Mouse (Mus musculus): ENCODE data around the gene Gzmn. TPM values are rescaled to one million over a fixed set of nuclear protein-coding genes. Genes with fewer than 3 reads are reported as not detected.

Gene Gzmn
- polyA plus RNA-seq, 1 experiment, result 0.07 TPM

- H3K4me3 ChIP-seq, result no peak overlapping the region
- H3K4me2 ChIP-seq (ENCODE audit: low read depth), result no peak overlapping the region
- no peaks in the 10 kb centered on the region for H3K36me3 ChIP-seq (ENCODE audit: control insufficient read depth, insufficient read depth)
- H3K27me3 ChIP-seq (ENCODE audit: control insufficient read depth, insufficient read depth, insufficient read length), result no peaks in the 10 kb centered on the region
- no peak overlapping the region for H3ac ChIP-seq (ENCODE audit: control insufficient read depth, insufficient read length)
- TF ChIP-seq REST (IDR thresholded peaks at IDR 0.05; ENCODE audit: insufficient read depth, insufficient read length) (no peak), SRF (IDR thresholded peaks at IDR 0.05; ENCODE audit: control insufficient read depth, insufficient read length, low read depth) (no peak), MYOG (IDR thresholded peaks at IDR 0.05; ENCODE audit: control insufficient read depth in 1 of 3, insufficient read depth in 1 of 3, insufficient read length in 2 of 3, low read depth in 2 of 3) (no peak), TCF12 (IDR thresholded peaks at IDR 0.05; ENCODE audit: insufficient read depth, poor library complexity, severe bottlenecking) (no peak), POLR2A (IDR thresholded peaks at IDR 0.05; ENCODE audit: insufficient read length, low read depth) (no peak), USF1 (IDR thresholded peaks at IDR 0.05; ENCODE audit: low read depth) (no peak), MYOD1 (IDR thresholded peaks at IDR 0.05; ENCODE audit: control insufficient read depth in 1 of 3, insufficient read length in 2 of 3, low read depth in 2 of 3) (no peak), CEBPB (IDR thresholded peaks at IDR 0.05; ENCODE audit: insufficient read depth, poor library complexity, severe bottlenecking) (no peak)
- no peaks in the 10 kb centered on the region for H3K79me2 ChIP-seq (ENCODE audit: control insufficient read depth, insufficient read depth)
Measured at GRCm38 (mm10) chr14:56128341-56128740, 46.1 kb downstream of the Gzmn start.

- no peak for TF ChIP-seq TCF3 (IDR thresholded peaks at IDR 0.05; ENCODE audit: insufficient read length, low read depth)
- no peak for TF ChIP-seq MAX (IDR thresholded peaks at IDR 0.05; ENCODE audit: low read depth)
- no peak for TF ChIP-seq E2F4 (IDR thresholded peaks at IDR 0.05; ENCODE audit: insufficient read depth)
- no peak for TF ChIP-seq POLR2AphosphoS2 (IDR thresholded peaks at IDR 0.05; ENCODE audit: insufficient read length, low read depth)
- TF ChIP-seq CEBPB (IDR thresholded peaks at IDR 0.05; ENCODE audit: insufficient read depth, poor library complexity, severe bottlenecking), result no peak
- TF ChIP-seq USF1 (IDR thresholded peaks at IDR 0.05; ENCODE audit: low read depth), result no peak
- no peak for TF ChIP-seq MYOD1 (IDR thresholded peaks at IDR 0.05; ENCODE audit: control insufficient read depth in 1 of 3, insufficient read length in 2 of 3, low read depth in 2 of 3)
- no peak for TF ChIP-seq REST (IDR thresholded peaks at IDR 0.05; ENCODE audit: insufficient read depth, insufficient read length)
- TF ChIP-seq SRF (IDR thresholded peaks at IDR 0.05; ENCODE audit: control insufficient read depth, insufficient read length, low read depth), result no peak
- TF ChIP-seq POLR2A (IDR thresholded peaks at IDR 0.05; ENCODE audit: insufficient read length, low read depth), result no peak
- TF ChIP-seq TCF12 (IDR thresholded peaks at IDR 0.05; ENCODE audit: insufficient read depth, poor library complexity, severe bottlenecking), result no peak
- TF ChIP-seq MYOG (IDR thresholded peaks at IDR 0.05; ENCODE audit: control insufficient read depth in 1 of 3, insufficient read depth in 1 of 3, insufficient read length in 2 of 3, low read depth in 2 of 3), result no peak
- H3K27me3 ChIP-seq (ENCODE audit: control insufficient read depth, insufficient read depth, insufficient read length), result no peaks in the 10 kb centered on the region
- H3K36me3 ChIP-seq (ENCODE audit: control insufficient read depth, insufficient read depth), result no peaks in the 10 kb centered on the region
- no peaks in the 10 kb centered on the region for H3K79me2 ChIP-seq (ENCODE audit: control insufficient read depth, insufficient read depth)
- no peak overlapping the region for H3K4me3 ChIP-seq
- no peak overlapping the region for H3ac ChIP-seq (ENCODE audit: control insufficient read depth, insufficient read length)
- H3K4me2 ChIP-seq (ENCODE audit: low read depth), result no peak overlapping the region
Measured at GRCm38 (mm10) chr14:56123516-56123915, 50.9 kb downstream of the Gzmn start.

GRCm38 (mm10) chr14:56120525-56120924 is 53.9 kb downstream of the Gzmn start, which contains the start of gene Gzme:
Gene Gzme, minus strand, starts transcription at chr14:56120625.
- H3K4me3 ChIP-seq, result no peak within 1 kb of the TSS
- no peak within 1 kb of the TSS for H3ac ChIP-seq (ENCODE audit: control insufficient read depth, insufficient read length)
- H3K36me3 ChIP-seq (ENCODE audit: control insufficient read depth, insufficient read depth), result no peaks in the 10 kb centered on the region
- no peaks in the 10 kb centered on the region for H3K79me2 ChIP-seq (ENCODE audit: control insufficient read depth, insufficient read depth)
- H3K27me3 ChIP-seq (ENCODE audit: control insufficient read depth, insufficient read depth, insufficient read length), result no peaks in the 10 kb centered on the region
- TF ChIP-seq REST (IDR thresholded peaks at IDR 0.05; ENCODE audit: insufficient read depth, insufficient read length) (no peak), TCF12 (IDR thresholded peaks at IDR 0.05; ENCODE audit: insufficient read depth, poor library complexity, severe bottlenecking) (no peak), MAX (IDR thresholded peaks at IDR 0.05; ENCODE audit: low read depth) (no peak), CEBPB (IDR thresholded peaks at IDR 0.05; ENCODE audit: insufficient read depth, poor library complexity, severe bottlenecking) (no peak), E2F4 (IDR thresholded peaks at IDR 0.05; ENCODE audit: insufficient read depth) (no peak), POLR2A (IDR thresholded peaks at IDR 0.05; ENCODE audit: insufficient read length, low read depth) (no peak), TCF3 (IDR thresholded peaks at IDR 0.05; ENCODE audit: insufficient read length, low read depth) (no peak), MYOG (IDR thresholded peaks at IDR 0.05; ENCODE audit: control insufficient read depth in 1 of 3, insufficient read depth in 1 of 3, insufficient read length in 2 of 3, low read depth in 2 of 3) (no peak), USF1 (IDR thresholded peaks at IDR 0.05; ENCODE audit: low read depth) (no peak), MYOD1 (IDR thresholded peaks at IDR 0.05; ENCODE audit: control insufficient read depth in 1 of 3, insufficient read length in 2 of 3, low read depth in 2 of 3) (no peak), POLR2AphosphoS2 (IDR thresholded peaks at IDR 0.05; ENCODE audit: insufficient read length, low read depth) (no peak), SRF (IDR thresholded peaks at IDR 0.05; ENCODE audit: control insufficient read depth, insufficient read length, low read depth) (no peak)
- no peak within 1 kb of the TSS for H3K4me2 ChIP-seq (ENCODE audit: low read depth)

Other genes with a start within 250 kb of the Gzmn start
- gene Cma1, start 229.9 kb downstream of the Gzmn start, polyA plus RNA-seq (2012; fragmentation: generic; extraction: Trizol), result 3.0 TPM
- gene Cma2, start 223.6 kb downstream of the Gzmn start, polyA plus RNA-seq (2012; fragmentation: generic; extraction: Trizol), result 0.05 TPM
- 0.44 TPM for gene Mcpt1, start 156.6 kb downstream of the Gzmn start, polyA plus RNA-seq (2012; fragmentation: generic; extraction: Trizol)
- not detected for gene Mcpt9, start 144.1 kb downstream of the Gzmn start, polyA plus RNA-seq (2012; fragmentation: generic; extraction: Trizol)
- not detected for gene Mcpt2, start 132.6 kb downstream of the Gzmn start, polyA plus RNA-seq (2012; fragmentation: generic; extraction: Trizol)
- 0.14 TPM for gene Mcpt4, start 112.3 kb downstream of the Gzmn start, polyA plus RNA-seq (2012; fragmentation: generic; extraction: Trizol)
- 10.7 TPM for gene Mcpt8, start 89.3 kb downstream of the Gzmn start, polyA plus RNA-seq (2012; fragmentation: generic; extraction: Trizol)
- gene Ctsg, start 72.0 kb downstream of the Gzmn start, polyA plus RNA-seq (2012; fragmentation: generic; extraction: Trizol), result 0.54 TPM
- gene Gzme, start 54.0 kb downstream of the Gzmn start, polyA plus RNA-seq (2012; fragmentation: generic; extraction: Trizol), result 0.55 TPM
- gene Gzmd, start 42.0 kb downstream of the Gzmn start, polyA plus RNA-seq (2012; fragmentation: generic; extraction: Trizol), result 0.05 TPM
- not detected for gene Gzmg, start 15.0 kb downstream of the Gzmn start, polyA plus RNA-seq (2012; fragmentation: generic; extraction: Trizol)
- not detected for gene Gzmf, start 36.8 kb upstream of the Gzmn start, polyA plus RNA-seq (2012; fragmentation: generic; extraction: Trizol)
- not detected for gene Gzmc, start 60.1 kb upstream of the Gzmn start, polyA plus RNA-seq (2012; fragmentation: generic; extraction: Trizol)
- not detected for gene Gzmb, start 87.7 kb upstream of the Gzmn start, polyA plus RNA-seq (2012; fragmentation: generic; extraction: Trizol)
- not detected for gene Atp12a, start 190.5 kb upstream of the Gzmn start, polyA plus RNA-seq (2012; fragmentation: generic; extraction: Trizol)
- not detected for gene Rnf17, start 228.0 kb upstream of the Gzmn start, polyA plus RNA-seq (2012; fragmentation: generic; extraction: Trizol)

All from myocyte (in vitro differentiated cells).